Mouse (Mus musculus) left cerebral cortex, adult 18-20 months (tissue): ENCODE measurements around the gene Txndc5. TPM values are rescaled to one million over a fixed set of nuclear protein-coding genes. Genes with fewer than 3 reads are reported as not detected.

Source experiments
- DNase-seq, 2 experiments: peaks; one replicate each; pipeline ENCODE4 v3.0.0; 2021 to 2022; ENCODE audit warnings: low spot score in 2 of 2, mixed read lengths in 1 of 2
- long read RNA-seq, 2 experiments: library from polyadenylated mRNA; stranded (forward); transcript quantifications; one replicate each; pipeline ENCODE4 v2.0.0; 2021
- total RNA-seq, 2 experiments: library from RNA; stranded (reverse); gene quantifications; 2 replicates each; pipeline ENCODE4 v1.2.3; 2021

The Txndc5 gene
- total RNA-seq: 10 to 100 TPM; 52.1 to 53.1 TPM
- long read RNA-seq, experiment 1, transcript Txndc5-201 (10 exons, 2,843 nt): major isoform, 132 of 143 reads
- long read RNA-seq, experiment 1, partial matches to known transcripts: 4 of 143 reads
- long read RNA-seq, experiment 1, other reads (novel, unspliced or antisense): 5 of 143 reads
- long read RNA-seq, experiment 2, transcript Txndc5-201 (10 exons, 2,843 nt): major isoform, 115 of 120 reads
- long read RNA-seq, experiment 2, partial matches to known transcripts: 2 of 120 reads
- long read RNA-seq, experiment 2, other reads (novel, unspliced or antisense): 1 of 120 reads

- peak in 1 of 2 experiments; percentile 12 for DNase-seq
Observed at GRCm38 (mm10) chr13:38528687-38529294, at the start of gene Txndc5. Gene Txndc5 (minus strand): TSS chr13:38528824.

- DNase-seq: no peak
Observed at GRCm38 (mm10) chr13:38574668-38575067, 46.0 kb upstream of the Txndc5 start.

- no peak for DNase-seq
Observed at GRCm38 (mm10) chr13:38573281-38573680, 44.7 kb upstream of the Txndc5 start.

GRCm38 (mm10) chr13:38565245-38565644 is 36.6 kb upstream of the Txndc5 start:
- no peak for DNase-seq

GRCm38 (mm10) chr13:38554611-38555010 is 26.0 kb upstream of the Txndc5 start:
- DNase-seq: no peak

- DNase-seq: no peak
Observed at GRCm38 (mm10) chr13:38554210-38554609, 25.6 kb upstream of the Txndc5 start.

- DNase-seq: no peak
Observed at GRCm38 (mm10) chr13:38548681-38549080, 20.1 kb upstream of the Txndc5 start.

GRCm38 (mm10) chr13:38547717-38548116 is 19.1 kb upstream of the Txndc5 start:
- no peak for DNase-seq

GRCm38 (mm10) chr13:38546754-38547153 is 18.1 kb upstream of the Txndc5 start:
- DNase-seq: no peak

GRCm38 (mm10) chr13:38545460-38545859 is 16.8 kb upstream of the Txndc5 start:
- DNase-seq: no peak

- DNase-seq: no peak
Observed at GRCm38 (mm10) chr13:38544769-38545445, 16.3 kb upstream of the Txndc5 start.

- no peak for DNase-seq
Observed at GRCm38 (mm10) chr13:38543455-38544125, 15.0 kb upstream of the Txndc5 start.

- no peak for DNase-seq
Observed at GRCm38 (mm10) chr13:38539192-38539900, 10.7 kb upstream of the Txndc5 start.

GRCm38 (mm10) chr13:38537521-38537920 is 8.9 kb upstream of the Txndc5 start:
- DNase-seq: no peak

GRCm38 (mm10) chr13:38534731-38535130 is 6.1 kb upstream of the Txndc5 start:
- DNase-seq: no peak

- DNase-seq: no peak
Observed at GRCm38 (mm10) chr13:38534016-38534415, 5.4 kb upstream of the Txndc5 start.

GRCm38 (mm10) chr13:38533461-38533860 is 4.8 kb upstream of the Txndc5 start:
- DNase-seq: no peak

GRCm38 (mm10) chr13:38531498-38531897 is 2.9 kb upstream of the Txndc5 start:
- DNase-seq: no peak

GRCm38 (mm10) chr13:38529576-38529975 is 952 bp upstream of the Txndc5 start:
- no peak for DNase-seq

GRCm38 (mm10) chr13:38527797-38528650 is 600 bp downstream of the Txndc5 start:
- peak; percentile 74 to 84 for DNase-seq
